Mouse (Mus musculus): ENCODE results near the gene Rps6kb2. TPM values are rescaled to one million over a fixed set of nuclear protein-coding genes. Genes with fewer than 3 reads are reported as not detected.
"Not testable (repeated sequence)": the region's sequence is repeated elsewhere in the genome, so short reads cannot be mapped to it uniquely, and the experiment has no call there.

Gene Rps6kb2
- polyA plus RNA-seq, 1 experiment from 2014 or later: 29.6 TPM

DNA sequence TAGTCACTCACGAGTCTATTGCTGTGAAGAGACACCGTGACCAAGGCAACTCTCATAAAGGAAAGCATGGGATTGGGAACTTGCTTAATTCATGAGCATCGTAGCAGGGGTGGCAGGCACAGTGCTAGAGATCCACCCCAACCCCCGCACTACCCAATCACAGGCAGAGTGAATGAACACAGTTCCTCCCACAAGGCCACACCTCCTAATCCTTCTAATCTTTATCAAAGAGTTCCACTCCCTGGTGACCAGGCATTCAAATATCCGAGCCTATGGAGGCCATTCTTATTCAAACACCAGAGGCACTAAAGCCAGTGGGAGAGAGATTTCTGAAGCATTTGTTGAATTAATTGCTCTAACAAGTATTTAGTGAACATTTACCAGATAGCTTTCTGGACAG lies 17.2 kb downstream of the Rps6kb2 start:
- Histone ChIP-seq H3K79me2 (ENCODE audit: inconsistent target) (peaks cover 24% of the 10 kb centered on the region), H3K4me3 (ENCODE audit: inconsistent target) (no peak overlapping the region), H3K36me3 (ENCODE audit: inconsistent target) (peaks cover 13% of the 10 kb centered on the region), H3K27ac (no peak overlapping the region)
- 97% methylated on average over 5 of the region's 5 CpGs for WGBS (ENCODE audit: missing documents)

DNA sequence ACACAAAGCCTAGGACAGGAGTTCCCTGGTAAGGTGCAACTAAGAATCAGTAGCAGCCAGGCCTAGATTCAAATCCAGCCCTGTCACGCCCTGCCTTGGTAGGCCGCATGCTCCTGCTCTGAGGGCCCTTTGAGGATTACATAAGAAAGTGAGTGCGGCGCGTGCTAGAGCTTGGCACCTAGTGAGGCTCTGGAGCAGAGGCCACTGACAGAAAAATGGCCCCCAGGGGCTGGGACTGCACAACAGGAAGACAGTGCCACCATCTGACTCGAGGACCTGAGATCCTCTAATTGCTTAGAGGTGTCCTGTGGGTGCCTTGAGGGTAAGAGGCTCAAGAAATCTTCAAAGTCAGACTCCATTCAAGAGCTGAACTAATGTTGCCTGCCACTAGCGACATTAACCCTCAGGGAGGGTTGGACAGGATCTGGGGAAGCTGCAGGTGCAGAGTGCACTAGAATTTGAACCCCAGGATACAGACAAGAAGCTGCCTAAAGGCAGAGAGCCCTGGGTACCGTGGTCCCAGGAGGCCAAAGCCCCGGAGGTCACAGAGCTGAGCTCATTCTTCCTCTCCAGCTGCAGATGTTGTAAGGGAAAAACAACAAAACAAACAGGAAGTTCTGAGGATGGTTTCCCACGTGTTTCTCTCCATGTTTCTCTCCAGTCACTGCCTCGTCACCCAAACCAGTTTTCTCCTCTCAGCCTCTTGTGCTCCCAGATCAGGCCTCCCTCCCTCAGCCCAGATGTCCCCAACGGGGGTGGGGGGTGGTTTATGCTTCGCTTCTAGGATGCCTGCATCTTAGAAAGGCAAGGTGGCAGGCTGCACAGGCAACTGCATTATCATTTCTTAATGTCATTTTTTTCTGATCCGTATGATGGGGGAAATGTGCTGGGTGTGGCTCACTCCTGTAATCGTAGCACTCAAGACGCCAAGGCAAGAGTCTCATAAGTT lies 18.3 kb downstream of the Rps6kb2 start:
- Histone ChIP-seq H3K36me3 (ENCODE audit: inconsistent target) (peaks cover 2% of the 10 kb centered on the region; the same call in 1 of the 2 replicates), H3K79me2 (ENCODE audit: inconsistent target) (peaks cover 13% of the 10 kb centered on the region), H3K4me3 (ENCODE audit: inconsistent target) (no peak overlapping the region), H3K27ac (no peak overlapping the region)
- 69% methylated on average over 15 of the region's 16 CpGs for WGBS (ENCODE audit: missing documents)

DNA sequence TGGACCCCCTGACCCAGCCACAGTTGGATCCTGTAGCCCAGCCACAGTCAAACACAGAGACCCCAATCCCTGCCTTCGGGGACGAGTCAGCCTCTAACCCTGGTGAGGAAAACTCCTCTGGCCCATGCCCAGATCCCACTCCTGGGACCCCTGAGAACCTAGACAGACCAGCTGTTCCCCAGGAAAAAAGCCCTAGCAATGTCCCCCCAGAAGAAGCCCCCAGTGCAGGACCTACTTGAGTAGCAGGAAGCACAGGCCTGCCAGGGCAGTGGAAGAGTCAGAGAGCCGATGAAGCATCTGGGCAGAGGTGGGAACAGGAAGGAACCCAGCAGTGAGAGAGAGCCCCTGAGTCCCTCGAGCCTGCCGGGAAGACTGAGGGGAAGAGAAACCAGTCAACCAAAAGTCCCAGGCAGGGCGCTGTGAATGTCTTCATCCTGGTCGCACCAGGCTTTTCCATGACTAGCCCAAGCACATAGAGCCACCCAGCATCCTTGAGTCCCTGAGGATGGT lies 19.3 kb downstream of the Rps6kb2 start, which contains the start of gene Cabp4:
Gene Cabp4 (minus strand): TSS at position 275 of the 510 bp plus-strand sequence.
- Histone ChIP-seq H3K79me2 (ENCODE audit: inconsistent target) (peaks cover 3% of the 10 kb centered on the region), H3K27ac (no peak within 1 kb of the TSS), H3K36me3 (ENCODE audit: inconsistent target) (no peaks in the 10 kb centered on the region), H3K4me3 (ENCODE audit: inconsistent target) (no peak within 1 kb of the TSS)
- 61% methylated on average over 7 of the region's 7 CpGs for WGBS (ENCODE audit: missing documents)

DNA sequence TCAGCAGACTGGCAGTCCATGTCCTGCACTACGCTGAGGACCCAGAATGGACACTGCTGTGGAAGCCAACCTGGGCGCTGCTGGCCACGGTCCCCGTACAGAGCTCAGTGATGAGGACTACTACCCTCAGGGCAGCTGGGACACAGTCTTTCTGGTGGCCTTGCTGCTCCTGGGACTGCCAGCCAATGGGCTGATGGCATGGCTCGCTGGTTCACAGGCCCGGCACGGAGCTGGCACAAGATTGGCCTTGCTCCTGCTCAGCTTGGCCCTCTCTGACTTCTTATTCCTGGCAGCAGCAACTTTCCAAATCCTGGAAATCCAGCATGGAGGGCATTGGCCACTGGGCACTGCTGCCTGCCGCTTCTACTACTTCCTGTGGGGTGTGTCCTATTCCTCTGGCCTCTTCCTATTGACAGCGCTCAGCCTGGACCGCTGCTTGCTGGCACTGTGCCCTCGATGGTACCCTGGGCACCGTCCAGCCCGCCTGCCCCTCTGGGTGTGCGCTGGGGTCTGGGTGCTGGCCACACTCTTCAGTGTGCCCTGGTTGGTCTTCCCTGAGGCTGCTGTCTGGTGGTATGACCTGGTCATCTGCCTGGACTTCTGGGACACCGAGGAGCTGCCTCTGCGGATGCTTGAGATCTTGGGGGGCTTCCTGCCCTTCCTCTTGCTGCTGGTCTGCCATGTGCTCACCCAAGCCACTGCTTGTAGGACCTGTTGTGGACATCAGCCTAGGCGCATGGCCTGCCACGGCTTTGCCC lies 20.6 kb downstream of the Rps6kb2 start:
- H3K36me3 ChIP-seq (ENCODE audit: inconsistent target): no peaks in the 10 kb centered on the region
- 95% methylated on average over 18 of the region's 18 CpGs for WGBS (ENCODE audit: missing documents)
- no peak overlapping the region for H3K27ac ChIP-seq
- no peaks in the 10 kb centered on the region for H3K79me2 ChIP-seq (ENCODE audit: inconsistent target)
- H3K4me3 ChIP-seq (ENCODE audit: inconsistent target): no peak overlapping the region

DNA sequence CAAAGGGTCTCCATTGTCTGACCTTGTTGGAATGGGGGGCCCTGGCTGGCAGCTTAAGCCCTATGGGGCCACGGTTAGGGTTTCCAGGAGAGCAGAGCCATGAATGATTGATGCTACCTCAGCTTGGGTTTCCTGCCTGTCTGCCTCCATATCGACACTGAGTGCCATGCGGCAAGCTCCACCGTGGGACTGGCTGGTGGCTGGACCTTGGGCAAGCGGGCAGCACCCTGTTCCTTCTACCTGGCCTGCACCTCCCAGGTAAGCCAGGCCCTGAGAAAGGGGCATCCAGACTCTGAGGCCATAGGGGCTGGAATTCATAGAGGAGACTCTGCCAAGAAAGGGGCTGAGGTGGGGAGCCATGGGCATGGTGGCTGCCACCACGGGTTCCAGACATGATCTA lies 23.0 kb downstream of the Rps6kb2 start:
- WGBS (ENCODE audit: missing documents): 92% methylated on average over 6 of the region's 6 CpGs
- no peaks in the 10 kb centered on the region for H3K36me3 ChIP-seq (ENCODE audit: inconsistent target)
- no peaks in the 10 kb centered on the region for H3K79me2 ChIP-seq (ENCODE audit: inconsistent target)
- H3K27ac ChIP-seq: no peak overlapping the region
- H3K4me3 ChIP-seq (ENCODE audit: inconsistent target): no peak overlapping the region

DNA sequence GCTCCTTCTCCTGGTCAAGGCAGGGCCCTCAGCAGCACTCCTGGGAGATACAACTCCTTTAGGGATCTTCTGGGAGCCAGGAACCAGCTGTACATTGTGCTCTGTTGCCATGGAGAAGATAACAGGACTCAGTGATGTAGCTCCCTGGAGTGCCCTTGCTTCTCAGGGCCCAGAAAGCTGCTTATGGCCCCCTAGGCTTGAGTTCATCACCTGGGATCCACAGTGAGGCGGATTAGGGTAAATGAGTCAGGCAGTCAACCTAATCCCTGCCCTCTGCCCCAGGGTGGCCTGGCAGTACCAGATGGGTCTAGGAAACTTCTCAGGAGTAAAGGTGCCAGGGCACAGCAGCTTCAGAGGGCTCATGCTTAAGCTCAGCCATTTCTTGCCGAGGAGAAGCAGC lies 23.7 kb downstream of the Rps6kb2 start, which contains the start of gene Gpr152:
Gene Gpr152 (plus strand): TSS at position 342 of the 400 bp plus-strand sequence.
- 96% methylated on average over 2 of the region's 2 CpGs for WGBS (ENCODE audit: missing documents)
- Histone ChIP-seq H3K36me3 (ENCODE audit: inconsistent target) (no peaks in the 10 kb centered on the region), H3K27ac (no peak within 1 kb of the TSS), H3K79me2 (ENCODE audit: inconsistent target) (no peaks in the 10 kb centered on the region), H3K4me3 (ENCODE audit: inconsistent target) (no peak within 1 kb of the TSS)

DNA sequence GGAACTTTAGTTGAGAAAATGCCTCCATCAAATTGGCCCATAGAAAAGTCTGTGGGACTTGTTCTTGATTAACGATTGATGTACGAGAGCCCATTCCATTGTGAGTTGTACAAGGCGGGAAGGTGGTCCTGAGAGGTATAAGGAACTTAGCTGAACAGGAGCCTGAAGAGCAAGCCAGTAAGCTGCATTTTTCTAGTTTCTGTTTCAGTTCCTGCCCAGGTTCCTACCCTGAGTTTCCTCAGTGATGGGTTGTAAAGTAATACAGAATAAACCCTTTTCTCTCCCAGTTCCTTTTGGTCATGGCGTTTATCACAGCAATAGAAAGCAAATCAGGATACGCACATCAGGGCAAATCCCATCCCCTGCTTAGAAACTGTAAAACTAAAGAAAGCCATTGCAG lies 25.2 kb downstream of the Rps6kb2 start:
- 34% methylated on average over 5 of the region's 5 CpGs for WGBS (ENCODE audit: missing documents)

DNA sequence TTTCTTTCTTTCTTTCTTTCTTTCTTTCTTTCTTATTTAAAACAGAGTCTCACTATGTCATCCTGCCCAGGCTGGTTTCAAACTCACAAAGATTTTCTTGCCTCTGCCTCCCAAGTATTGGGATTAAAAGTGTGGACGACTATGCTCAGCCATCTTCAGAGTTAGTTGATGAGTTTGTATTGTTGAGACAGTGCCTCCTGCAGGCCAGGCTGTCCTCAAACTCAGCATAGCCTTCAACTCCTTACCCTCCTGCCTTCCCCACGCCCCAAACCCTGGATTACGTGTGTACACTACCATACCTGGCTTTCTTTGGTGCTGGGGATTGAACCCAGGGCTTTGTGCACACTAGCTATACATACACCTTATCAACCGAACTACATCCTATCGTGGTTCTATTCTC lies 26.7 kb downstream of the Rps6kb2 start:
- Histone ChIP-seq H3K36me3 (ENCODE audit: inconsistent target) (peaks cover 13% of the 10 kb centered on the region), H3K27ac (no peak overlapping the region), H3K79me2 (ENCODE audit: inconsistent target) (no peaks in the 10 kb centered on the region), H3K4me3 (ENCODE audit: inconsistent target) (no peak overlapping the region)
- WGBS (ENCODE audit: missing documents): 96% methylated on average over 5 of the region's 5 CpGs

More for the DNA sequence above, 25.2 kb downstream of the Rps6kb2 start:
- Histone ChIP-seq H3K27ac (no peak overlapping the region), H3K36me3 (ENCODE audit: inconsistent target) (no peaks in the 10 kb centered on the region), H3K4me3 (ENCODE audit: inconsistent target) (no peak overlapping the region), H3K79me2 (ENCODE audit: inconsistent target) (no peaks in the 10 kb centered on the region)

DNA sequence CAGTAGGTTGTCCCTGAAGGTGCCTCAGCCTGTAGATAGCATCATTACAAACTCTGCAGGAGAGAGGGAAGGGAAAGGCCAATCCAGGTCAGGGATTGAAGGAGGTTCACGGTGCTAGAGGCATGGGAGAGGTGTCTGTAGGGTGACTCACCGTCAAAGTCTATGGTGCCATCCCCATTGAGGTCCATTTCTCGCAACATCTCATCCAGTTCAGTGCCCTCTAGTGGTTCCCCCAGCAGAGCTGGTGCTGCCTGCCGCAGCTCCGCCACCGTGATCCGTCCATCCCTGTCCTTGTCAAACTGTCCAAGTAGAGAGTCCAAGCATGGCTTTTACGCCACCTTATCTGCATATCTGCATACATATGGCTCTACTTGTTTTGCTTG lies 27.2 kb downstream of the Rps6kb2 start:
- H3K36me3 ChIP-seq (ENCODE audit: inconsistent target): peaks cover 18% of the 10 kb centered on the region
- H3K79me2 ChIP-seq (ENCODE audit: inconsistent target); H3K27ac ChIP-seq; H3K4me3 ChIP-seq (ENCODE audit: inconsistent target): not testable (repeated sequence)
- WGBS (ENCODE audit: missing documents): 46% methylated on average over 7 of the region's 8 CpGs

DNA sequence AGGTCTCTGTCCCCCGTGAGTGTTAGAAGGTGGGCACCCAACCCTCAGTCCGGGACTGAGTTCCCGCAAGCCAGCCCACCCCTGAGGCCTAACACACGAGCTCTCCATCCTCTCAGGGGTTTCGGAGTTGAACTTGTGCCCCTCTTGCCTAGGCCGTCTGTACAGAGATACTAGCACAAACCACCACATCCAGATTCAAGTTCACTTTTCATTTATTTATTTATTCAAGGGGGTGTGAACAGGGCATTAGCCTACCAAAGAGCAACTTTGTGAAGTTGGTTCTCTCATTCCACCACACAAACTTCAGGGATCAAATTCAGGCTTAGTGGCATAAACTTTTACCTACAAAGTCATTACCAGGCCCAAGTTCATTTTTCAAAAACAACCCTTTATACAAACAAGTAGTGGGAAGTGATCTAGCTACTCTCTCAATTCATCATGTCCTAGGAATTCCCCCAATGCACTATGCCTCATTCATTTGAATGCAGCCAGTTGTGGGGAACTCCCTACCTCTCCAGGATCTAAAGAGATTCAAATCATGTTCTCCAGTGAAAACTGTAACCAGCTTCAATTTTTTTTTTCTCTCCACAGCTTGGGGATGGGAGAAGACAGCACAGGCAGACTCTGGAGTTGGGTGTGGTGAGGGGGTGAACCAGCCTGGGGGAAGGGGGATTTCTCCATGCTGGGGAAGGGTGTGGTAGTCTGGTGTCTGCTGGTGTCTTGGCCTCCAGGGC lies 27.8 kb downstream of the Rps6kb2 start:
- WGBS (ENCODE audit: missing documents): 96% methylated on average over 5 of the region's 6 CpGs
- H3K36me3 ChIP-seq (ENCODE audit: inconsistent target): peaks cover 19% of the 10 kb centered on the region
- not testable (repeated sequence) for H3K27ac ChIP-seq

DNA sequence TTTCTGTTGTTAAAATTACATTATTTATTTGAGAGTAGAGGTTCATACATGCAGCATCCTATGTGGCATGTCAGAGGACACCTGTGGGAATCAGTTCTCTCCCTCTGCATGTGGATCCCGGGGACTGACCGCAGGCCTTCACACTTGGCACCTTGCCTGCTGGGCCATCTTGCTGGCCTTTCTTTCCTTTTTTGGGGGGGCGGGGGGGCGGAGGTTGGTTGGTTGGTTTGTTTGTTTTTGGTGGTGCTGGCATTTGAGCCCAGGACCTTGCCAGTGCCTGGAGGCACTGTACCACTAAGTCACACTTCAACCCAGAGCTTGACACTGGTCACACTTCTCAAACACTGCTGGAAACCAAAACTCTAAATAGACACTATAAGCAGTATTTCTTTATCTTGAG lies 28.8 kb downstream of the Rps6kb2 start:
- peaks cover 27% of the 10 kb centered on the region for H3K36me3 ChIP-seq (ENCODE audit: inconsistent target)
- no peak overlapping the region for H3K27ac ChIP-seq
- H3K79me2 ChIP-seq (ENCODE audit: inconsistent target): no peaks in the 10 kb centered on the region
- H3K4me3 ChIP-seq (ENCODE audit: inconsistent target): no peak overlapping the region
- WGBS (ENCODE audit: missing documents): 100% methylated on average over 2 of the region's 4 CpGs

More for the DNA sequence above, 27.8 kb downstream of the Rps6kb2 start:
- H3K4me3 ChIP-seq (ENCODE audit: inconsistent target); H3K79me2 ChIP-seq (ENCODE audit: inconsistent target): not testable (repeated sequence)

DNA sequence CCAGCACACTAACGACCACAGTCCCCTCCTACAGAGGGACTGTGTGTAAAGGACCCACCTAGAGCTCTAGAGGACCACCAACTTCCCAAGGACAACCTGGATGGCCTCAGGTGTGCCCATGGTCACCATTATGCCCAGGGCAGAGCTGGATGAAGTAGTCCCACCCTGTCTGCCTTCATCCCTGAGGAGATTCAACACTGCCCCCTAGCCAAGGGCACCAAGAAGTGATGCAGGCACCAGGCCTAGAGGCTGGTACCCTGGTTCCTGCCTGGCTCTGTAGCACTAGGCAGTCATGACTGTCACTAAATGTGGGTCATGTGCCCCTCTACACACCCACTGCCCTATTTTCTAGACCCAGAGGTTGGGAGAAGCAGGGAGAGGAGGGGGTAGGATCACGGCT lies 31.4 kb downstream of the Rps6kb2 start:
- H3K27ac ChIP-seq: no peak overlapping the region
- WGBS (ENCODE audit: missing documents): 97% methylated on average over 2 of the region's 2 CpGs
- peaks cover 46% of the 10 kb centered on the region for H3K36me3 ChIP-seq (ENCODE audit: inconsistent target)
- peaks cover 8% of the 10 kb centered on the region; the same call in 1 of the 2 replicates for H3K79me2 ChIP-seq (ENCODE audit: inconsistent target)
- H3K4me3 ChIP-seq (ENCODE audit: inconsistent target): no peak overlapping the region

DNA sequence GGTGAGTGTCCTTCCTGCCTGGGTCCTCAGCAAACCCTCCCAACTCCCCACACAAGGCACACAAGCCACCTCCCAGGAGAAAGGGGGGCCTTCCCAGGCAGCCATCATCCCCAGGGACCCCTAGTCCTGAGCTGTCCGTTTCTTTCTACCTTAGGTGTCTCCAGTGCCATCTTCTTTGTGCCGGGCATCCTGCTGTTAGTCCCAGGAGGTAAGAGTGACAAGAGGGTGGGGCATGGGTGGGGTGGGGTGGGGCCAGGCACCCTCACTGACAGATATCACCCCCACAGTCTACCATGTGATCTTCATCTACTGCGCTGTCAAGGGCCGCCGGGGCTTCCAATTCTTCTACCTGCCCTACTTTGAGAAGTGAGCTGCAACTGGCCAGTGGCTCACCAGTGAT lies 32.1 kb downstream of the Rps6kb2 start:
- H3K4me3 ChIP-seq (ENCODE audit: inconsistent target): no peak overlapping the region
- H3K79me2 ChIP-seq (ENCODE audit: inconsistent target): peaks cover 15% of the 10 kb centered on the region; the same call in 1 of the 2 replicates
- H3K36me3 ChIP-seq (ENCODE audit: inconsistent target): peaks cover 46% of the 10 kb centered on the region
- H3K27ac ChIP-seq: no peak overlapping the region
- 95% methylated on average over 4 of the region's 5 CpGs for WGBS (ENCODE audit: missing documents)

DNA sequence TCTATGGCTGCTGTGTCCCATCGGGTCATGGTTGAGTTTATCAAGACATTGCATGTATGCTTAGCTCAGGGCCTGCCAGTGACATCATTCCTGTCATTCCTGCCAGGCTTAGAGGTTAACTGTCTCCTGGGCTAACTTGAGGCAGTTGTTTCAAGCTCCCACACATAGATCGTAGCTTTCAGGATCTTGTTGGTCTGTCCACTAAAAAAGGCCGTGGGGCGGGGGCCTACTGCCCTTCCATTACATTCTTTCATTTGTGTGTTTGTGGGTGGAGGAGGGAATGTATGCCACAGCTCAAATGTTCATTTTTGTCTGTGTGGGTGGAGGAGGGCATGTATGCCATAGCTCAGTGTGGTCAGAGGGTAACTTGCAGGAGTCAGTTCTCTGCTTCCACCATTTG lies 33.0 kb downstream of the Rps6kb2 start:
- WGBS (ENCODE audit: missing documents): 94% methylated on average over 4 of the region's 4 CpGs
- Histone ChIP-seq H3K4me3 (ENCODE audit: inconsistent target) (no peak overlapping the region), H3K79me2 (ENCODE audit: inconsistent target) (peaks cover 16% of the 10 kb centered on the region; the same call in 1 of the 2 replicates), H3K27ac (no peak overlapping the region), H3K36me3 (ENCODE audit: inconsistent target) (peaks cover 46% of the 10 kb centered on the region)
